Mouse (Mus musculus): ENCODE data around the gene Nemf. TPM values are rescaled to one million over a fixed set of nuclear protein-coding genes. Genes with fewer than 3 reads are reported as not detected.

The Nemf gene
- polyA plus RNA-seq, 1 experiment from 2014 or later = 84.2 TPM

DNA sequence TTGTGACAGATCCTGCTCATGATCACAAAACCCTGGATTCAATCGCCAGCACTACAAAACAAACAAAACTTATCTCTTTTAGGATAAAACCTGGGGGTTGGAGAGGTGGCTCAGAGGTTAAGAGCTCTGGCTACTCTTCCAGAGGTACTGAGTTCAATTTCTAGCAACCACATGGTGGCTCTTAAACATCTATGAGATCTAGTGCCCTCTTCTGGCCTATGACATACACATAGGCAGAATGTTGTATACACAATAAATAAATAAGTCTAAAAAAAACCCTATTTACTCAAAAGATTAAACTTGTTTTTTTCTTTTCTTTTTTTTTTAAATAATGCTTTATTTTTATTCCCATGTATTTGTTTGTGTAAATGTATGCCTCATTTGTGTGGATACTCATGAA, 5.3 kb downstream of the Nemf start:
- peaks cover 7% of the 10 kb centered on the region; the same call in 1 of the 2 replicates for H3K4me1 ChIP-seq
- no peak overlapping the region for H3K27ac ChIP-seq
- ATAC-seq (ENCODE audit: borderline replicate concordance, extremely low read depth, low FRiP score, low TSS enrichment) = no peak
- H3K4me3 ChIP-seq = no peak overlapping the region
- no peak overlapping the region for H3K4me2 ChIP-seq
- H3K9ac ChIP-seq = no peak overlapping the region
- H3K9me3 ChIP-seq = no peaks in the 10 kb centered on the region
- H3K27me3 ChIP-seq = no peaks in the 10 kb centered on the region
- WGBS = 76% methylated on average over 1 of the region's 1 CpGs
- H3K36me3 ChIP-seq = peaks cover 58% of the 10 kb centered on the region

DNA sequence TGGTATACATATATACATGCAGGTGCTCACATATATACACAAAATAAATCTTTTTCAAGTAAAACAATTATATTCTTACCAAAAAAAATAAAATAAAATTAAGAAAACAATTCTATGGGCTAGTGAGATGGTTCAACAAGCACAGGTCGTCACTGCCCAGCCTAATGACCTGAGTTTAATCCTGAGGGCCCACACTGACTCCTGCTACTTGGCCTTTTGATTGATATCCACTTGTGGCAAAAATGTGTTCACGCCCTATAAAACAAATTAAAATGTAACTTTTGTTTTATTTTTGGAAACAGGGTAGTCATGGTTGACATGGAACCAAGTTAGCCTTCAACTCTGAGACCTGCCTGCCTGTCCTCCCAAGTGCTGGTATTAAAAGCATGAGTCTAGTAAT, 7.0 kb downstream of the Nemf start:
- Histone ChIP-seq H3K27ac (no peak overlapping the region), H3K4me1 (no peaks in the 10 kb centered on the region), H3K36me3 (peaks cover 69% of the 10 kb centered on the region), H3K4me3 (no peak overlapping the region), H3K9ac (no peak overlapping the region), H3K27me3 (no peaks in the 10 kb centered on the region), H3K4me2 (no peak overlapping the region), H3K9me3 (no peaks in the 10 kb centered on the region)
- ATAC-seq (ENCODE audit: borderline replicate concordance, extremely low read depth, low FRiP score, low TSS enrichment) = no peak
- 84% methylated on average over 2 of the region's 2 CpGs for WGBS

DNA sequence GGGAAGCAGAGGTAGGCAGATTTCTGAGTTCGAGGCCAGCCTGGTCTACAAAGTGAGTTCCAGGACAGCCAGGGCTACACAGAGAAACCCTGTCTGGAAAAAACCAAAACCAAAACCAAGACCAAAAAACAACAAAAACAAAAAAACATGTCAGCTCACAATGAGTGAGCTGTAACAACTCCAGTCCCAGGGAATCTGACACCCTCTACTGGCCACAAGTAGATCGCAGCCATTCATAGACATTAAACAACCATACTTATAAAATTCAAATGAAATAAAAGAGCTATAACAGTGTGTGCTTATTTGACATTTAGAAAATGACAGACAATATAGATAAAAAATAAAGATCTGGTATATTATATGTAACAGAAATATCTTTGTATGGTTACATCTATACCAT, 23.4 kb downstream of the Nemf start:
- Histone ChIP-seq H3K4me3 (no peak overlapping the region), H3K4me2 (no peak overlapping the region), H3K9ac (no peak overlapping the region), H3K9me3 (no peaks in the 10 kb centered on the region), H3K27me3 (no peaks in the 10 kb centered on the region), H3K27ac (no peak overlapping the region), H3K4me1 (no peaks in the 10 kb centered on the region), H3K36me3 (peaks cover 65% of the 10 kb centered on the region)
- 83% methylated on average over 2 of the region's 2 CpGs for WGBS
- ATAC-seq (ENCODE audit: borderline replicate concordance, extremely low read depth, low FRiP score, low TSS enrichment) = no peak

DNA sequence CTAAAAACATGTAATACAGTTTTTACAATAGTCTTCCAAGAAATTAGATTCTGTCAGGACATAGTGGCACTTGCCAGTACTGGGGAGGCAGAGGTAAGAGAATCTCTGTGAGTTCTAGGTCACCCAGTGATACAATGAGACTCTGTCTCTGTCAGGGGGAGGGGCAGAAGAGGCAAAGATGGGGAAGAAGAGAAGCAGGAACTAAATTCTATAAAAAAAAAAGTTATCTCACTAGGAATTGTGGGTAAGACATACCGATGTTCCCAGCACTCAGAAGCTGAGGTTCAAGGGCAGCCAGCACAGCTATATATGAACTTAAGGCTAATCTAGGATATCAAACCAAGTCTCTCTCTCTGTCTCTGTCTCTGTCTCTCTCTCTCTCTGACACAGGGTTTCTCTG, 24.8 kb downstream of the Nemf start:
- Histone ChIP-seq H3K9me3 (no peaks in the 10 kb centered on the region), H3K9ac (no peak overlapping the region), H3K4me1 (no peaks in the 10 kb centered on the region), H3K36me3 (peaks cover 64% of the 10 kb centered on the region), H3K27me3 (no peaks in the 10 kb centered on the region), H3K4me2 (no peak overlapping the region), H3K27ac (no peak overlapping the region), H3K4me3 (no peak overlapping the region)
- WGBS = 80% methylated on average over 1 of the region's 1 CpGs
- ATAC-seq (ENCODE audit: borderline replicate concordance, extremely low read depth, low FRiP score, low TSS enrichment) = no peak

DNA sequence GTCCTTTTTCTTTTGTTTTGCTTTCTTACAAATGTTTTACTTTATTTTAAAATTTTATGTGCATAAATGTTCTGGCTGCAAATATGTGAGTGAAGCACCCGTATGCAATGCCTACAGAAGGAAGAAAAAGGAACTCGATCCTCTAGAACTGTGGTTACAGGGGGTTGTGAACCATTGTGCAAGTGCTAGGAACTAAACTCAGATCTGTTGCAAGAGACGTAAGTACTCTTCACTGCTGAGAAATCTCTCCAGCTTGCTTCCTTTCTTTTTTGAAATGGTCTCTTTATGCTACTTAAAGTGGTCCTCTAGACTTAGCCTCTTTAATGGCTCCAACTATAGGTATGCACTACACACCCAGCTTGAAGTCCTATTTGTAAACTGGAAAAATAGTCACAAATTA, 25.8 kb downstream of the Nemf start:
- H3K36me3 ChIP-seq = peaks cover 63% of the 10 kb centered on the region
- 89% methylated on average over 3 of the region's 3 CpGs for WGBS
- ATAC-seq (ENCODE audit: borderline replicate concordance, extremely low read depth, low FRiP score, low TSS enrichment) = no peak

DNA sequence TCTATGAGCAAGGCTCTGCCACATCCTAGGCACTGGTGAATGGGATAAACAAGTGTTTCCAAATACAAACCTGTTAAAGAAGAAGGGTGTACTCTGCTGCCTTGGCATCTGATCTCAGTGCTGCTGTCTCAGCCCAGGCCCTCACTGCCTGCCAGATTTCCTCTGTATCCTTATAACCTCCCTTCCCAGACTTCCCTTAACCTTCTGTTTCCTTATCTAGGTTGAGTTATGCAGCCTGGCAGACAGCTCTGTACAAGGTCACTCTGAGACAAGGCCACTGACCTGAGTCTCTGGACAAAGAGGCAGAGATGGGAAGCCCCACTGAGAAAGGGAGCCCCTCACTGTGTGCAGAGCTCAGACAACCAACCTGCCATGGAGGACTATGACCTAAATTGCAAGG, 38.5 kb downstream of the Nemf start:
- no peak for ATAC-seq (ENCODE audit: borderline replicate concordance, extremely low read depth, low FRiP score, low TSS enrichment)
- no peak overlapping the region for H3K4me2 ChIP-seq
- peaks cover 76% of the 10 kb centered on the region for H3K36me3 ChIP-seq
- no peak overlapping the region for H3K9ac ChIP-seq
- no peaks in the 10 kb centered on the region for H3K4me1 ChIP-seq
- no peaks in the 10 kb centered on the region for H3K9me3 ChIP-seq
- H3K4me3 ChIP-seq = no peak overlapping the region
- H3K27ac ChIP-seq = no peak overlapping the region
- no peaks in the 10 kb centered on the region for H3K27me3 ChIP-seq

More for the DNA sequence above, 25.8 kb downstream of the Nemf start:
- no peaks in the 10 kb centered on the region for H3K27me3 ChIP-seq
- no peak overlapping the region for H3K4me2 ChIP-seq
- H3K4me1 ChIP-seq = no peaks in the 10 kb centered on the region
- H3K9ac ChIP-seq = no peak overlapping the region
- no peak overlapping the region for H3K4me3 ChIP-seq
- no peaks in the 10 kb centered on the region for H3K9me3 ChIP-seq
- H3K27ac ChIP-seq = no peak overlapping the region

DNA sequence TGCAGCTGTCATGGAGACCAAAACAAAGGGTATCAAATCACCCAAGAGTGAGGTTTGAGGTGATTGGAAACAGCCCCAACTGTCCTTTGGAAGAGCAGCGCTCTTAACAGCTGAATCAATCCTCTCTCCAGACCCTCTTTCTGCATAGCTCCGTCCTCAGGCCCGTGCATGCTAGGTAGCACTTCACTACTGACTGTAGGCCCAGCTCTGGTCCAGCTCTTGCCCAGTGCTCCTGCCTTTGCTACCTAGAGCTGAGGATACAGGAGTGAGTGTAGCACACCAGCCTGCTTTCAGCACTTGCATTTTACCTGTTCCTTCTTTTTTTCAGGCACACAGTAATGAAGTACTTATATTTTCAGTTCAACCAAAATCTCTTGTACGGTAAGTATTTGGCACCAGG, 47.3 kb downstream of the Nemf start:
- Histone ChIP-seq H3K9ac (no peak overlapping the region), H3K4me2 (no peak overlapping the region), H3K36me3 (peaks cover 90% of the 10 kb centered on the region), H3K4me1 (no peaks in the 10 kb centered on the region), H3K27me3 (no peaks in the 10 kb centered on the region), H3K9me3 (no peaks in the 10 kb centered on the region), H3K27ac (no peak overlapping the region), H3K4me3 (no peak overlapping the region)
- WGBS = 96% methylated on average over 4 of the region's 4 CpGs
- ATAC-seq (ENCODE audit: borderline replicate concordance, extremely low read depth, low FRiP score, low TSS enrichment) = no peak

DNA sequence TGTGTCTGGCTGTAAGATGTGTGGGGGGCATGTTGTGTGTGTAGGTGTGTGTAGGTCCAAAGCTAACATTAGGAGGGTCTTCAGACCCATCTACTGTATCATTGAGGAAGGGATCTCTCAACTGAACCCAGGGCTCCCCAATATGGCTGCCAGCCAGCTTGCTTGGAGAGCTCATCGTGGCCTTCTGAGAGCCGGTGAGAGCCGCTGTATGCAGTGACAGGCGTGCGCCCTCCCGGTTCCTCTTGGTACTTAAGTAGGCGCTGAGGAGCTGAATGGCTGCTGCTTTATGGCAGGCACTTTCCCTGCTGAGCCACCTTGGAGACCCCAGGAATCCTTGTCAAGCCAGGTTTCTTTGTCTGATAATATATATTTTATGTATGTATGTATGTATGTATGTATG, 50.6 kb downstream of the Nemf start:
- H3K36me3 ChIP-seq = peaks cover 91% of the 10 kb centered on the region

DNA sequence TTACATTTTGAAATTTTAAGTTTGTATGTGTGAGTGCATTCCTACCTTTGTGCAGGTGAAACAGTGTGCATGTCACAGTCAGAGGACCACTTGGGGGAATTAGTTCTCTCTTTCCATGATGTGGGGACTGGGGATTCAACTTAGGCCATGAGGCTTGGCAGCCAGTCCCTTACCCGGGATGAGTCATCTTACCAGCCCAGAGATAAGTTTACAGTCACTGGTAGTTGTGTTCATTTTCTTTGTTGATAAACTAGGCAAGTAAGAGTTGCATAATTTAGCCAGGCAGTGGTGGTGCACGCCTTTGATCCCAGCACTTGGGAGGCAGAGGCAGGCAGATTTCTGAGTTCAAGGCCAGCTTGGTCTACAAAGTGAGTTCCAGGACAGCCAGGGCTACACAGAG, 52.9 kb downstream of the Nemf start:
- H3K9me3 ChIP-seq = no peaks in the 10 kb centered on the region
- peaks cover 76% of the 10 kb centered on the region for H3K36me3 ChIP-seq
- WGBS = 86% methylated on average over 2 of the region's 2 CpGs
- no peak overlapping the region for H3K4me2 ChIP-seq
- no peak overlapping the region for H3K9ac ChIP-seq
- no peaks in the 10 kb centered on the region for H3K27me3 ChIP-seq
- no peak overlapping the region for H3K4me3 ChIP-seq
- no peak for ATAC-seq (ENCODE audit: borderline replicate concordance, extremely low read depth, low FRiP score, low TSS enrichment)
- peaks cover 6% of the 10 kb centered on the region for H3K4me1 ChIP-seq
- H3K27ac ChIP-seq = no peak overlapping the region

More for the DNA sequence above, 50.6 kb downstream of the Nemf start:
- no peaks in the 10 kb centered on the region for H3K9me3 ChIP-seq
- no peak overlapping the region for H3K4me3 ChIP-seq
- no peak for ATAC-seq (ENCODE audit: borderline replicate concordance, extremely low read depth, low FRiP score, low TSS enrichment)
- no peaks in the 10 kb centered on the region for H3K4me1 ChIP-seq
- H3K27me3 ChIP-seq = no peaks in the 10 kb centered on the region
- no peak overlapping the region for H3K9ac ChIP-seq
- WGBS = 84% methylated on average over 7 of the region's 7 CpGs
- H3K4me2 ChIP-seq = no peak overlapping the region
- no peak overlapping the region for H3K27ac ChIP-seq

DNA sequence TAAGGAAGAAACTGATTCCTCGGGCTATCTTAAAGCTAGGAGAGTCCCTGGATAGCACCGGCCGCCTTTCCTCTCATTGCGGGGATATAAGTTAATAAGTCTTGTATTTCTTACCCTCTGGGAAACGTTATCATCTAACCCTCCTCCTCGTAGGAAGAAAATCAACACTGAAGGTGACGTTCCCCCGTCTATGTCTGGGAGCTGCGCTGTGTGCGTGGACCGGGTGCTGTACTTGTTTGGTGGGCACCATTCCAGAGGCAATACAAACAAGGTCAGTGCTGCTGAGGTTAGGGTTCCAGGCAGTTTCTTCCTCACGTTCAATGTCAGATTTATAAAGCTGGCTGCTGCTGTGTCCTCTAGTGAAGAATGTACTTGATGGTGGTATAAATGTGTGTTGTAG, 54.8 kb downstream of the Nemf start:
- H3K4me3 ChIP-seq = no peak overlapping the region
- no peaks in the 10 kb centered on the region for H3K9me3 ChIP-seq
- H3K4me1 ChIP-seq = peaks cover 22% of the 10 kb centered on the region
- no peak for ATAC-seq (ENCODE audit: borderline replicate concordance, extremely low read depth, low FRiP score, low TSS enrichment)
- H3K27ac ChIP-seq = no peak overlapping the region
- no peak overlapping the region for H3K9ac ChIP-seq
- no peak overlapping the region for H3K4me2 ChIP-seq
- H3K27me3 ChIP-seq = no peaks in the 10 kb centered on the region
- WGBS = 92% methylated on average over 12 of the region's 12 CpGs
- peaks cover 57% of the 10 kb centered on the region for H3K36me3 ChIP-seq

DNA sequence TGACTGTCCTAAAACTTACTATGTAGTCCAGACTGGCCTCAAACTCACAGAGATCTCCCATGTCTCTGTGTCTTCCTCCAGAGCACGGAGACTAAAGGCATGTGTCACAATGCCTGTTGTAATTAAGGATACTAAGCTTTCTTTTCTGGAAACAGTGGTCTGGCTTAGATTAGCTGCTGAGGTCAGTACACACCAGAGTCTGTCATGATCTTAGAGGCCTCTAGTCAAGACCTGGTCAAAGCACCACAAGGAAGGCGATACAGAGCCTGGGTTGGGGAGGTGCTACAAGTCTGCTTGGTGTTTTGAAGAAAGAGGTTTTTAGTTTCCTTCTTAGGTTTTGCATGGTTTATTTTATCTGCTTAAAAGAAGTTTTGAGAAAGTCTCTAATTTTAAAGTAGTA, 56.6 kb downstream of the Nemf start:
- H3K4me3 ChIP-seq = no peak overlapping the region
- H3K36me3 ChIP-seq = peaks cover 40% of the 10 kb centered on the region
- ATAC-seq (ENCODE audit: borderline replicate concordance, extremely low read depth, low FRiP score, low TSS enrichment) = no peak
- H3K9me3 ChIP-seq = no peaks in the 10 kb centered on the region
- no peak overlapping the region for H3K4me2 ChIP-seq
- peaks cover 29% of the 10 kb centered on the region for H3K4me1 ChIP-seq
- H3K27ac ChIP-seq = no peak overlapping the region
- H3K27me3 ChIP-seq = no peaks in the 10 kb centered on the region
- no peak overlapping the region for H3K9ac ChIP-seq
- 85% methylated on average over 2 of the region's 2 CpGs for WGBS

DNA sequence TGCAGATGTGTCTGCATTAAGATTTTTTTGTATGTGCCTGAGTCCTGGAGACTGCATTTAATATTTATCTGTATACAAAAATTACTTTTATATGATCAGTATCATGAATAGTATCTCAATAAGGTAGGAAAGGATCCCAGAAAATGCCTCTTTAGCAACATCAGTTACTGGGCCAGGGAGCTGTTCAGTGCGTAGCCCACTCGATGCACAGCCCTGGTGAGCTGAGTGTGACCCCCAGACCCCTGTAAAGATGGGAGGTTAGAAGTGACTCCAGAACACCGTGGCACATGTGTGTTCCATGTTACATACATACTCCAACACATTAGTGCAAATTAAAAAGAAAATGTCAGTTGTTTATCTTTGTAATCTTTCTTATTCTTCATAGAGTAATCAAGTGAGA, 57.1 kb downstream of the Nemf start:
- H3K27me3 ChIP-seq = no peaks in the 10 kb centered on the region
- H3K4me3 ChIP-seq = no peak overlapping the region
- peaks cover 29% of the 10 kb centered on the region for H3K4me1 ChIP-seq
- no peak overlapping the region for H3K27ac ChIP-seq
- H3K9me3 ChIP-seq = no peaks in the 10 kb centered on the region
- no peak for ATAC-seq (ENCODE audit: borderline replicate concordance, extremely low read depth, low FRiP score, low TSS enrichment)
- H3K4me2 ChIP-seq = no peak overlapping the region
- 85% methylated on average over 3 of the region's 3 CpGs for WGBS
- peaks cover 34% of the 10 kb centered on the region for H3K36me3 ChIP-seq
- H3K9ac ChIP-seq = no peak overlapping the region

DNA sequence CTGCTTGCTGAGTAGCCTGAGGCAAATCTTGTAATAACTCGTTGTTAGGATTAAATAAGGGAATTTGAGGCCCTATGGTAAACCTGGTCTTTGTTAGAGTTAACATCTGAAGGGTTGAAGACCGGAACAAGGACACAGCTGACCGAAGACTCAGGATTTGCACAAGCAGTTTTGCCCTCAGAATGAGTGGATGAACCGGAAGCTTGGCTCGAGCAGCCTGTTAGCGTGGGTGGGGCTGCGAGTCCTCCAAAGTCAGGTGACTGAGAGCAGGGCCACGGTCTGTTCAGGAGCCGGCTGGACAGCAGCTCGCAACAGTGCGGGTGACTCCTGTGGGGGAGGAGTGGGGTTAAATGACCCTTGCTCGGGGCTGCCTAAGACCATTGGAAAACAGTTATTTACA, 57.7 kb downstream of the Nemf start:
- Histone ChIP-seq H3K27ac (no peak overlapping the region), H3K9ac (no peak overlapping the region), H3K4me3 (no peak overlapping the region), H3K36me3 (peaks cover 30% of the 10 kb centered on the region), H3K27me3 (no peaks in the 10 kb centered on the region), H3K4me2 (no peak overlapping the region), H3K9me3 (no peaks in the 10 kb centered on the region), H3K4me1 (peaks cover 29% of the 10 kb centered on the region)
- 47% methylated on average over 12 of the region's 12 CpGs for WGBS
- ATAC-seq (ENCODE audit: borderline replicate concordance, extremely low read depth, low FRiP score, low TSS enrichment) = no peak
